Mouse (Mus musculus) G1E (cell line): ENCODE data around the gene Wnt5a. TPM values are rescaled to one million over a fixed set of nuclear protein-coding genes. Genes with fewer than 3 reads are reported as not detected.
A peak's percentile ranks its signal among the peaks of the same experiment; 100 is the strongest.

Experiments used
- ATAC-seq: 2 replicates; pipeline ENCODE4 v1.8.0; 2016; ENCODE audit warnings: mild to moderate bottlenecking; ENCODE audit not compliant: insufficient number of reproducible peaks, poor library complexity, low FRiP score, severe bottlenecking; ENCODE audit errors: extremely low read depth
- DNase-seq: peaks from one replicate; pipeline ENCODE4 v3.0.0; 2012; ENCODE audit warnings: low spot score
- H3K27me3 ChIP-seq: 2 replicates; pipeline ENCODE4 v1.6.1; 2012; ENCODE audit warnings: mild to moderate bottlenecking, low read length, inconsistent platforms; ENCODE audit not compliant: insufficient read depth
- H3K36me3 ChIP-seq: replicated peaks from 2 replicates; pipeline ENCODE3; 2012; ENCODE audit warnings: mild to moderate bottlenecking, inconsistent platforms
- H3K4me1 ChIP-seq: 2 replicates; pipeline ENCODE4 v1.6.1; 2012; ENCODE audit warnings: low read depth, low read length, inconsistent platforms, mixed read lengths; ENCODE audit not compliant: insufficient read depth
- H3K4me3 ChIP-seq: 2 replicates; pipeline ENCODE4 v1.5.1; 2012; ENCODE audit warnings: low read depth, mild to moderate bottlenecking, inconsistent platforms, low read length, moderate library complexity, mixed read lengths
- H3K9me3 ChIP-seq: replicated peaks from 2 replicates; pipeline ENCODE4 v1.6.1; 2012; ENCODE audit warnings: inconsistent platforms
- CTCF ChIP-seq: IDR thresholded peaks from 2 replicates; pipeline ENCODE4 v1.5.1; 2012; ENCODE audit warnings: low read depth, low read length, inconsistent platforms, mixed read lengths
- GATA1 ChIP-seq: IDR thresholded peaks from 2 replicates; pipeline ENCODE4 v1.6.1; 2012; ENCODE audit warnings: borderline replicate concordance, low read length, inconsistent platforms, mixed read lengths
- GATA2 ChIP-seq: IDR thresholded peaks from 2 replicates; pipeline ENCODE4 v1.6.1; 2012; ENCODE audit warnings: low read depth, low read length, inconsistent platforms, borderline replicate concordance
- POLR2AphosphoS5 ChIP-seq: IDR thresholded peaks from 2 replicates; pipeline ENCODE4 v1.6.1; 2012; ENCODE audit warnings: low read depth, low read length, inconsistent platforms; ENCODE audit not compliant: insufficient replicate concordance
- TAL1 ChIP-seq: conservative IDR thresholded peaks from 2 replicates; pipeline ENCODE4 v1.6.1; 2012; ENCODE audit warnings: low read depth, low read length, inconsistent platforms, mixed read lengths
- polyA plus RNA-seq: library from polyadenylated mRNA; stranded (reverse); fragments of >175 nt; gene quantifications from 2 replicates; pipeline ENCODE4 v1.2.3, GENCODE M21; 2012
- total RNA-seq, 2 experiments: library from RNA; stranded (forward) in 1 of 2; stranded (reverse) in 1 of 2; fragments of 200-1000 nt in 1 of 2; fragments of >200 nt in 1 of 2; fragmentation: Nextera tagmentation in 1 of 2; gene quantifications; 2 replicates each; pipeline ENCODE4 v1.2.3; 2014 to 2017

The Wnt5a gene
- total and polyA plus RNA-seq, 3 experiments, result 0.11 TPM; not detected in 2

- ATAC-seq (no peak), DNase-seq (no peak)
- no peak for TF ChIP-seq GATA1
- TF ChIP-seq TAL1, result no peak
- TF ChIP-seq GATA2, result no peak
- H3K4me1 ChIP-seq, result no peaks in the 10 kb centered on the region
- H3K27me3 ChIP-seq, result no peaks in the 10 kb centered on the region
- peaks cover 41% of the 10 kb centered on the region for H3K9me3 ChIP-seq
- H3K4me3 ChIP-seq, result no peak overlapping the region
- no peaks in the 10 kb centered on the region for H3K36me3 ChIP-seq
Measured at GRCm38 (mm10) chr14:28514171-28514570, 9.6 kb downstream of the Wnt5a start.

GRCm38 (mm10) chr14:28515331-28515730 lies 10.8 kb downstream of the Wnt5a start:
- no peak for ATAC-seq
- H3K4me3 ChIP-seq, result no peak overlapping the region
- no peak for TF ChIP-seq GATA1
- TF ChIP-seq POLR2AphosphoS5, result no peak
- TF ChIP-seq CTCF, result no peak

GRCm38 (mm10) chr14:28517631-28518560 lies 13.3 kb downstream of the Wnt5a start:
- peak overlapping the region; percentile 2; the same call in 1 of the 2 replicates for H3K4me3 ChIP-seq
- ATAC-seq (no peak), DNase-seq (no peak)
- H3K9me3 ChIP-seq, result peaks cover 44% of the 10 kb centered on the region
- TF ChIP-seq CTCF (no peak), GATA1 (no peak), GATA2 (no peak), TAL1 (no peak), POLR2AphosphoS5 (no peak)
- no peaks in the 10 kb centered on the region for H3K4me1 ChIP-seq
- H3K36me3 ChIP-seq, result no peaks in the 10 kb centered on the region
- H3K27me3 ChIP-seq, result no peaks in the 10 kb centered on the region

More at GRCm38 (mm10) chr14:28515331-28515730, 10.8 kb downstream of the Wnt5a start:
- no peaks in the 10 kb centered on the region for H3K4me1 ChIP-seq
- no peak for DNase-seq
- no peaks in the 10 kb centered on the region for H3K36me3 ChIP-seq
- peaks cover 36% of the 10 kb centered on the region for H3K9me3 ChIP-seq
- H3K27me3 ChIP-seq, result no peaks in the 10 kb centered on the region

DNA sequence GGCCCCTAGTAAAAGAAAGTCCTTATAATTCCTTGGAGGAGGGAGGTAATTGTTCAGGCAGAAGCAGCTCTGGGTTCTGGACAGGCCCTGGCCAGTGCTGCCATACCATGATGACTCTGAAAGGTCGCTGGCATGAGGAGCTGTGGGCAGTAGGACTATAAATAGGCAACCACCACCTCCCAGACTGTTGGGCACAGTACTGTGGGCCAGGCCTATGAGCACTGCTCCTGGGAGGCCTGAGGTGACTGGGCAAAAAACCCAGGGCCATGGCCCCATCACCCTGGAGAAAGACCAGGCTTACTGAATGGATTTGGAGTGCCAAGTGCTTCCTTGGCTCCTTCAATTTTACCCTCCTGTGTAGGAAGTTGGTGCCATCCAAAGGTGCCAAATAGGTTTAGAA lies 16.6 kb downstream of the Wnt5a start:
- TF ChIP-seq CTCF (no peak), GATA1 (no peak), TAL1 (no peak), GATA2 (no peak), POLR2AphosphoS5 (no peak)
- H3K9me3 ChIP-seq, result peaks cover 45% of the 10 kb centered on the region
- ATAC-seq (no peak), DNase-seq (no peak)
- H3K27me3 ChIP-seq, result no peaks in the 10 kb centered on the region
- no peaks in the 10 kb centered on the region for H3K36me3 ChIP-seq
- H3K4me1 ChIP-seq, result no peaks in the 10 kb centered on the region
- no peak overlapping the region for H3K4me3 ChIP-seq

DNA sequence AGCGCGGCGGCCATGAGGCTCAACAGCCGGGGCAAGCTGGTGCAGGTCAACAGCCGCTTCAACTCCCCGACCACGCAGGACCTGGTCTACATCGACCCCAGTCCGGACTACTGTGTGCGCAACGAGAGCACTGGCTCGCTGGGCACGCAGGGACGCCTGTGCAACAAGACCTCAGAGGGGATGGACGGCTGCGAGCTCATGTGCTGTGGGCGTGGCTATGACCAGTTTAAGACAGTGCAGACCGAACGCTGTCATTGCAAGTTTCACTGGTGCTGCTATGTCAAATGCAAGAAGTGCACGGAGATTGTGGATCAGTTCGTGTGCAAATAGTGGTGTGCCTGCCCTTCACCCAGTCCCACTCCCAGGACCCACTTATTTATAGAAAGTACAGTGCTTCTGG lies 18.1 kb downstream of the Wnt5a start:
- no peaks in the 10 kb centered on the region for H3K4me1 ChIP-seq
- TF ChIP-seq GATA2 (no peak), POLR2AphosphoS5 (no peak), GATA1 (no peak), CTCF (no peak), TAL1 (no peak)
- ATAC-seq (no peak), DNase-seq (no peak)
- H3K27me3 ChIP-seq, result no peaks in the 10 kb centered on the region
- H3K36me3 ChIP-seq, result no peaks in the 10 kb centered on the region
- H3K9me3 ChIP-seq, result peaks cover 38% of the 10 kb centered on the region
- peak overlapping the region; percentile 23; the same call in 1 of the 2 replicates for H3K4me3 ChIP-seq

- H3K27me3 ChIP-seq, result no peaks in the 10 kb centered on the region
- H3K4me1 ChIP-seq, result no peaks in the 10 kb centered on the region
Measured at GRCm38 (mm10) chr14:28525566-28525965, 21.0 kb downstream of the Wnt5a start.

More at GRCm38 (mm10) chr14:28525566-28525965, 21.0 kb downstream of the Wnt5a start:
- no peak for TF ChIP-seq CTCF
- TF ChIP-seq GATA1, result no peak
- TF ChIP-seq TAL1, result no peak
- TF ChIP-seq POLR2AphosphoS5, result no peak
- no peak for TF ChIP-seq GATA2
- no peak for DNase-seq
- ATAC-seq, result no peak
- Histone ChIP-seq H3K9me3 (peaks cover 37% of the 10 kb centered on the region), H3K36me3 (no peaks in the 10 kb centered on the region), H3K4me3 (no peak overlapping the region)
